Mouse (Mus musculus): ENCODE results near the gene Trim54.

Trim54 gene

GRCm38 (mm10) chr5:31105814-31106335, 10.6 kb upstream of the Trim54 start, which contains the start of gene Dnajc5g:
Gene Dnajc5g (plus strand): TSS chr5:31106285.
- no peak for DNase-seq (ENCODE audit: low read depth, low spot score)

- DNase-seq (ENCODE audit: low read depth, low spot score), result no peak
These were observed 8.5 kb upstream of the Trim54 start, which contains the start of gene Slc30a3 for GRCm38 (mm10) chr5:31108000-31108490. Gene Slc30a3 (minus strand): TSS chr5:31108237.

GRCm38 (mm10) chr5:31110781-31111180, 5.7 kb upstream of the Trim54 start:
- peak; percentile 57 for DNase-seq (ENCODE audit: low read depth, low spot score)

GRCm38 (mm10) chr5:31116912-31117311, 400 bp downstream of the Trim54 start:
- no peak for DNase-seq (ENCODE audit: low read depth, low spot score)

- DNase-seq (ENCODE audit: low read depth, low spot score), result no peak
These were observed 4.6 kb downstream of the Trim54 start for GRCm38 (mm10) chr5:31121111-31121510.

GRCm38 (mm10) chr5:31123481-31123880, 7.0 kb downstream of the Trim54 start:
- no peak for DNase-seq (ENCODE audit: low read depth, low spot score)

GRCm38 (mm10) chr5:31126050-31126449, 9.5 kb downstream of the Trim54 start:
- no peak for DNase-seq (ENCODE audit: low read depth, low spot score)

- no peak for DNase-seq (ENCODE audit: low read depth, low spot score)
These were observed 20.4 kb downstream of the Trim54 start for GRCm38 (mm10) chr5:31136730-31137424.

- DNase-seq (ENCODE audit: low read depth, low spot score), result no peak
These were observed 21.1 kb downstream of the Trim54 start for GRCm38 (mm10) chr5:31137658-31138057.

- DNase-seq (ENCODE audit: low read depth, low spot score), result no peak
These were observed 21.9 kb downstream of the Trim54 start, which contains the start of gene Ucn for GRCm38 (mm10) chr5:31138241-31138967. Gene Ucn (minus strand): TSS chr5:31138829.

- no peak for DNase-seq (ENCODE audit: low read depth, low spot score)
These were observed 22.5 kb downstream of the Trim54 start for GRCm38 (mm10) chr5:31138968-31139425.

GRCm38 (mm10) chr5:31149781-31150180, 33.3 kb downstream of the Trim54 start:
- no peak for DNase-seq (ENCODE audit: low read depth, low spot score)

- peak; percentile 9 for DNase-seq (ENCODE audit: low read depth, low spot score)
These were observed 35.2 kb downstream of the Trim54 start for GRCm38 (mm10) chr5:31151746-31152145.

- DNase-seq (ENCODE audit: low read depth, low spot score), result no peak
These were observed 37.1 kb downstream of the Trim54 start for GRCm38 (mm10) chr5:31153516-31154151.

- DNase-seq (ENCODE audit: low read depth, low spot score), result peak; percentile 82
These were observed 37.6 kb downstream of the Trim54 start, which contains the start of gene Mpv17 for GRCm38 (mm10) chr5:31154152-31154553. Gene Mpv17 (minus strand): TSS chr5:31154251.

- no peak for DNase-seq (ENCODE audit: low read depth, low spot score)
These were observed 46.0 kb downstream of the Trim54 start for GRCm38 (mm10) chr5:31162462-31162861.

GRCm38 (mm10) chr5:31164878-31165277, 48.4 kb downstream of the Trim54 start:
- DNase-seq (ENCODE audit: low read depth, low spot score), result no peak

GRCm38 (mm10) chr5:31168630-31169029, 52.1 kb downstream of the Trim54 start:
- no peak for DNase-seq (ENCODE audit: low read depth, low spot score)

- no peak for DNase-seq (ENCODE audit: low read depth, low spot score)
These were observed 62.8 kb downstream of the Trim54 start for GRCm38 (mm10) chr5:31179301-31179765.

GRCm38 (mm10) chr5:31179766-31180630, 63.5 kb downstream of the Trim54 start, which contains the start of the genes Gm29609 and Gtf3c2:
Gene Gm29609 (minus strand): TSS chr5:31179911.
Gene Gtf3c2 (minus strand): TSS chr5:31180144.
- DNase-seq (ENCODE audit: low read depth, low spot score), result peak; percentile 98

All from CD4-positive, CD25-positive, alpha-beta regulatory T cell, adult 2 months (primary cell).